Mouse (Mus musculus): Measurements from ENCODE around the gene Emid1. TPM values are rescaled to one million over a fixed set of nuclear protein-coding genes. Genes with fewer than 3 reads are reported as not detected.

Emid1 gene
- total and polyA plus RNA-seq, 3 experiments: 0.10 to 0.15 TPM; not detected in 1

GRCm38 (mm10) chr11:5158056-5158455, 6.0 kb upstream of the Emid1 start:
- TF ChIP-seq SIN3A (IDR thresholded peaks at IDR 0.05; ENCODE audit: low read length): no peak
- no peak for TF ChIP-seq MAZ (IDR thresholded peaks at IDR 0.05; ENCODE audit: low read depth, low read length)
- no peak for TF ChIP-seq CTCF (IDR thresholded peaks at IDR 0.05 in 2 of 3, conservative IDR thresholded peaks at IDR 0.05 in 1 of 3; ENCODE audit: control insufficient read depth in 1 of 3, insufficient read depth in 1 of 3, low read depth in 2 of 3, low read length in 3 of 3, poor library complexity in 1 of 3, severe bottlenecking in 1 of 3)
- TF ChIP-seq USF1 (IDR thresholded peaks at IDR 0.05; ENCODE audit: low read depth, low read length): no peak
- no peaks in the 10 kb centered on the region for H3K79me2 ChIP-seq (ENCODE audit: control insufficient read depth, insufficient read depth, low read length, poor library complexity)
- no peaks in the 10 kb centered on the region; a peak in 2 of 4 replicates for H3K27me3 ChIP-seq (ENCODE audit: control insufficient read depth in 1 of 2, insufficient read depth in 2 of 2, low read length in 2 of 2)
- no peak overlapping the region for H3K4me3 ChIP-seq (ENCODE audit: control insufficient read depth in 1 of 2, insufficient read depth in 1 of 2, low read depth in 2 of 2, low read length in 2 of 2)
- DNase-seq (ENCODE audit: low read depth, low spot score): no peak
- no peak overlapping the region for H3K9ac ChIP-seq (ENCODE audit: control insufficient read depth, low read depth, low read length, poor library complexity, severe bottlenecking)
- no peaks in the 10 kb centered on the region for H3K9me3 ChIP-seq (replicated peaks; ENCODE audit: insufficient read depth, low read length)
- no peaks in the 10 kb centered on the region for H3K36me3 ChIP-seq (ENCODE audit: control insufficient read depth in 1 of 2, insufficient read depth in 2 of 2, low read length in 2 of 2)
- no peaks in the 10 kb centered on the region for H3K4me1 ChIP-seq (ENCODE audit: control insufficient read depth in 1 of 2, insufficient read depth in 2 of 2, low read length in 2 of 2)
- H3K27ac ChIP-seq (ENCODE audit: control insufficient read depth, low read depth, low read length): no peak overlapping the region

GRCm38 (mm10) chr11:5154961-5155805, 3.1 kb upstream of the Emid1 start:
- no peak overlapping the region for H3K27ac ChIP-seq (ENCODE audit: control insufficient read depth, low read depth, low read length)
- H3K9me3 ChIP-seq (replicated peaks; ENCODE audit: insufficient read depth, low read length): no peaks in the 10 kb centered on the region
- no peaks in the 10 kb centered on the region; a peak in 2 of 4 replicates for H3K27me3 ChIP-seq (ENCODE audit: control insufficient read depth in 1 of 2, insufficient read depth in 2 of 2, low read length in 2 of 2)
- no peak for DNase-seq (ENCODE audit: low read depth, low spot score)
- no peaks in the 10 kb centered on the region for H3K36me3 ChIP-seq (ENCODE audit: control insufficient read depth in 1 of 2, insufficient read depth in 2 of 2, low read length in 2 of 2)
- peaks cover 2 to 7% of the 10 kb centered on the region in 2 experiments; a peak in 2 of 4 replicates for H3K4me1 ChIP-seq (ENCODE audit: control insufficient read depth in 1 of 2, insufficient read depth in 2 of 2, low read length in 2 of 2)
- TF ChIP-seq ZNF384 (IDR thresholded peaks at IDR 0.05; ENCODE audit: low read depth, low read length) (no peak), ZKSCAN1 (IDR thresholded peaks at IDR 0.05; ENCODE audit: low read depth, low read length) (no peak), MAX (IDR thresholded peaks at IDR 0.05; ENCODE audit: low read length) (no peak), RCOR1 (IDR thresholded peaks at IDR 0.05; ENCODE audit: low read depth, low read length) (no peak), TCF12 (IDR thresholded peaks at IDR 0.05; ENCODE audit: low read depth, low read length) (no peak), TAL1 (IDR thresholded peaks at IDR 0.05; ENCODE audit: low read length) (no peak), CHD1 (IDR thresholded peaks at IDR 0.05; ENCODE audit: low read depth, low read length) (no peak), BHLHE40 (IDR thresholded peaks at IDR 0.05; ENCODE audit: borderline replicate concordance, low read depth, low read length) (no peak), ELF1 (IDR thresholded peaks at IDR 0.05; ENCODE audit: low read depth, low read length) (no peak), MXI1 (IDR thresholded peaks at IDR 0.05; ENCODE audit: low read depth, low read length) (no peak), USF2 (IDR thresholded peaks at IDR 0.05; ENCODE audit: borderline replicate concordance in 1 of 2, insufficient read depth in 1 of 2, low read depth in 1 of 2, low read length in 2 of 2) (no peak), MAFK (IDR thresholded peaks at IDR 0.05; ENCODE audit: borderline replicate concordance, low read depth, low read length) (no peak)
- no peaks in the 10 kb centered on the region for H3K79me2 ChIP-seq (ENCODE audit: control insufficient read depth, insufficient read depth, low read length, poor library complexity)
- H3K4me3 ChIP-seq (ENCODE audit: control insufficient read depth in 1 of 2, insufficient read depth in 1 of 2, low read depth in 2 of 2, low read length in 2 of 2): no peak overlapping the region
- H3K9ac ChIP-seq (ENCODE audit: control insufficient read depth, low read depth, low read length, poor library complexity, severe bottlenecking): no peak overlapping the region
